Mouse (Mus musculus): ENCODE results near the gene Gm38394.
A peak's percentile ranks its signal among the peaks of the same experiment; 100 is the strongest.

The Gm38394 gene

DNA sequence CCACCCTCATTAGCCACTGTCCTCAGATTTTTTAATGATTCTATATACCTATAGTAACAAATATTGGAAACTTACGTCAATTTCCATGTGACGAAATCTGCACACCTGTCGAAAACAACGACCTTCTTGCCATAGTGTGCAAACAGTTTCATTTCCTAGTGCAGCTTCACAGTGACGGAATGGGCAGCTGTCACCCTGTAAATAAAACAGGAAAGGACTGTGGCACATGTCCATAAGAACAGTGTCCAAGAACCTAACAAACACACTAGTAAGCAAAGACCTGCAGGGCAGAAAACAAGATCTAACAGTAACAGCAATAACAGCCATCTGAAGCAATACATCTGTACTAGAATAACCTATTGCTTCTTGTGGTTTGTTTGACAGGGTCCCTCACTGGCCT, 15.5 kb downstream of the Gm38394 start:
- H3K36me3 ChIP-seq (ENCODE audit: control insufficient read depth, insufficient read depth, low read length, poor library complexity, severe bottlenecking) = peaks cover 6% of the 10 kb centered on the region
- DNase-seq (ENCODE audit: low read depth, low spot score) = no peak
- H3K27me3 ChIP-seq (ENCODE audit: control insufficient read depth, insufficient read depth, low read length, poor library complexity, severe bottlenecking) = no peaks in the 10 kb centered on the region

DNA sequence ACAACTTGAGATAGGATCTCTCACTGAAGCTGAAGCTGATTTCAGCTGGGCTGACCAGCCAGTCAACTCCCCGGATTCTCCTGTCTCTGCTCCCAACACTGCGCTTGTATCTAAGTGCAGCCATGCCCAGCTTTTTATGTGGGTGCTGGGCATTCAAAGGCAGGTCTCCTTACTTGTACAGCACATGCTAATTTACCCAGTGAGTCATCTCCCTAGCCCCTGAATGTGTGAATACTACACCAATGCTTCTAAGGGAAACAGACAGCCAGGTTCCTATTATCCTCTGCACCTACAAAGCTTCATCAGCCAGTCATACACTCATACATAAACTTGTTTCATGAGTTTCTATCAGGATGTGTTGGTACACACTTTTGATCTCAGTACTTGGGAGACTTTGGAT, 20.0 kb downstream of the Gm38394 start:
- H3K27me3 ChIP-seq (ENCODE audit: control insufficient read depth, insufficient read depth, low read length, poor library complexity, severe bottlenecking) = no peaks in the 10 kb centered on the region
- DNase-seq (ENCODE audit: low read depth, low spot score) = no peak
- H3K36me3 ChIP-seq (ENCODE audit: control insufficient read depth, insufficient read depth, low read length, poor library complexity, severe bottlenecking) = peaks cover 6% of the 10 kb centered on the region

DNA sequence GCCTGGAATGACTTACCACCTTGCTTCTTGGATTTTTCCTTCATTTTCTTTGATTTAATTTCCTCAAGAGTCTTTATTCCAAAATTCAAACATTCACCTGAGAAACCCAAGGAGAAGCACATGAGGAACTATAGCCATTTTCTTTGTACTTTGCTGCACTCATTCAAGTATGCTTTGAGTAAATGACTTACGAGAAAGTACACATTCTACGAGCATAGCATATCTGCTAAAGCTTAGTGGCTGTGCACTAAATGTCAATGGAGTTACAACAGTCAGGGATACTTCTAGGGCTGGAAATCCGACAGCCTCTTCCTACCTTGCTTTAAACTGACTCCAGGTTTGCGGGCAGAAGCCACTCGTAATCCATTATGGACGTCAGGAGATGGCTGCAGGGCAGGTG, 22.6 kb downstream of the Gm38394 start:
- no peaks in the 10 kb centered on the region for H3K27me3 ChIP-seq (ENCODE audit: control insufficient read depth, insufficient read depth, low read length, poor library complexity, severe bottlenecking)

GRCm38 (mm10) chr1:133632168-133632567, 28.9 kb downstream of the Gm38394 start:
- peaks cover 23% of the 10 kb centered on the region for H3K36me3 ChIP-seq (ENCODE audit: control insufficient read depth, insufficient read depth, low read length, poor library complexity, severe bottlenecking)
- peak; percentile 53 for DNase-seq (ENCODE audit: low read depth, low spot score)

More for the DNA sequence above, 22.6 kb downstream of the Gm38394 start:
- DNase-seq (ENCODE audit: low read depth, low spot score) = no peak
- H3K36me3 ChIP-seq (ENCODE audit: control insufficient read depth, insufficient read depth, low read length, poor library complexity, severe bottlenecking) = peaks cover 9% of the 10 kb centered on the region

GRCm38 (mm10) chr1:133625052-133625451, 36.1 kb downstream of the Gm38394 start:
- no peak for DNase-seq (ENCODE audit: low read depth, low spot score)
- Histone ChIP-seq H3K27me3 (ENCODE audit: control insufficient read depth, insufficient read depth, low read length, poor library complexity, severe bottlenecking) (no peaks in the 10 kb centered on the region), H3K36me3 (ENCODE audit: control insufficient read depth, insufficient read depth, low read length, poor library complexity, severe bottlenecking) (peaks cover 30% of the 10 kb centered on the region)

More at GRCm38 (mm10) chr1:133632168-133632567, 28.9 kb downstream of the Gm38394 start:
- no peaks in the 10 kb centered on the region for H3K27me3 ChIP-seq (ENCODE audit: control insufficient read depth, insufficient read depth, low read length, poor library complexity, severe bottlenecking)

DNA sequence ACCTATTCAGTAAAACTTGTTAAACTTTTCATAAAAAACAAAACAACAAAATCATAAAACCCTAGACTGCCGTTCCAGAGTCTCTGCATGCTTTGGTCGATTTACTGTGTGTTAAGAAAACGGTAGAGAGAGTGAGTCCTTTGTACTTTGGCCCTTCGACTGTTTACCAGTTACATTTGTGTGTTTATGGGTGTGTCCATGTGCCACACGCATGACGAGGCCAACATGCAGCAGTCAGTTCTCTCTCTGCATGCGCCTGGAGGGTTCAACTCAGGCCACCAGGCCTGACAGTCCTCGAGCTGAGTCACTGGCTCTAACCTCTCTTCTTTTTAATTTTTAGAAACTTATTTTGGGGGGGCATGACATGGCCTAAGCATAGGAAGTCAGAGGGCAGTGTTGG, 42.8 kb downstream of the Gm38394 start:
- no peaks in the 10 kb centered on the region for H3K27me3 ChIP-seq (ENCODE audit: control insufficient read depth, insufficient read depth, low read length, poor library complexity, severe bottlenecking)
- DNase-seq (ENCODE audit: low read depth, low spot score) = no peak
- H3K36me3 ChIP-seq (ENCODE audit: control insufficient read depth, insufficient read depth, low read length, poor library complexity, severe bottlenecking) = peaks cover 11% of the 10 kb centered on the region; the same call in 1 of the 2 replicates

DNA sequence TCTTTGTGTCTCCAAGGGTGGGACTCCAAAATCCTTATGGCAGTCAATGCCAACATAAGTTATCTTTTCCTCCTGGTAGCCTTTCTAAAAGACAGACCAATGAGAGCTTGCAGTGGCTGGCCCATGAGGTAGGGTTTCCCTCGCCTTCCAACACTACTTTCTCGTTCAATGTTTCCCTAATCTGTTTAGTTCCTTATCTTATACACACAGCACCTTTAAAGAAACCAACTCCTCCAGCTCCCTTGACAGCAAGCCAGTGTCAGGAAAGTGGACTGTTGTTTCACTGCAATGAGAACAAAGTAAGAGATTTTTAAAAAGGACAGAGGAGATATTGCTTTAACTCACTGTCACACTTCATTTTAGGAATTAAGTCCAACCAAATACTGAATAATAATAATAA, 43.2 kb downstream of the Gm38394 start:
- no peaks in the 10 kb centered on the region for H3K27me3 ChIP-seq (ENCODE audit: control insufficient read depth, insufficient read depth, low read length, poor library complexity, severe bottlenecking)
- H3K36me3 ChIP-seq (ENCODE audit: control insufficient read depth, insufficient read depth, low read length, poor library complexity, severe bottlenecking) = peaks cover 11% of the 10 kb centered on the region; the same call in 1 of the 2 replicates
- no peak for DNase-seq (ENCODE audit: low read depth, low spot score)

DNA sequence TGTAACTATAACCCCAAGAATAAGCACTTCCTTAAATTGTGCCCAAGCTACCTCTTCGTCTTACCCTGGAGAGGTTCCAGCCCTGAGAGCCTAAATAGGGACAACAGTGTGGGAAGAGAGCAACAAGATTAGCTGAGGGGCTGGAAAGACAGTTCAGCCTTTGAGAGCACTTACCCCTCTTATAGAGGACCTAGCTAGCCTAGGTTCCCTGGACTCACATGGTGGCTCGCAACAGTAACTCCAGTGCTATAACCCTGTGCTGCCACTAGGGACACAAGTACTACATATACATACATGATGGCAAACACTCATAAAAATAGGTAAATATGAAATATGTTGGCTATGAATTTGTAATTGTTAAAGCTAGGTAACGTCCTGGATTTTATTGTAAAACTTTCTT, 47.3 kb downstream of the Gm38394 start:
- H3K36me3 ChIP-seq (ENCODE audit: control insufficient read depth, insufficient read depth, low read length, poor library complexity, severe bottlenecking) = 0 out of 2 replicates have a peak, but pooled peaks cover 2% of the 10 kb centered on the region
- H3K27me3 ChIP-seq (ENCODE audit: control insufficient read depth, insufficient read depth, low read length, poor library complexity, severe bottlenecking) = no peaks in the 10 kb centered on the region
- peak; percentile 56 for DNase-seq (ENCODE audit: low read depth, low spot score)

DNA sequence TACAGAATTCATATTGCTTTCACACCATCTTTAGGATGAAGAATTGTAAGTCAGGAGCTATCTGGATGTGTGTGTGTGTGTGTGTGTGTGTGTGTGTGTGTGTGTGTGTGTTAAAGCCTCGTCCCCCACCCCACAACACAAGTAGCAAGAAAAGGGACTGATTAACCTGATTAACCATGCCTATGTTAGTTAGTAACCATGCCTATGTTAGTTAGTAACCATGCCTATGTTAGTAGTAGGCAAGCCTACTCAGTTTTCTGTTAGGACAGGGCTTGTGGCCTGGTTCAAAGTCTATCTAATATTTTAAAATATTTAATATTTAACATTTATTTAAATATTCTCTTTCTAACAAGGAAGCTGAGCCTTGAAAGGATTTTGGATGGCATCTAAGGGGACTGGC, 49.7 kb downstream of the Gm38394 start:
- no peaks in the 10 kb centered on the region for H3K27me3 ChIP-seq (ENCODE audit: control insufficient read depth, insufficient read depth, low read length, poor library complexity, severe bottlenecking)
- peaks cover 2% of the 10 kb centered on the region for H3K36me3 ChIP-seq (ENCODE audit: control insufficient read depth, insufficient read depth, low read length, poor library complexity, severe bottlenecking)
- no peak for DNase-seq (ENCODE audit: low read depth, low spot score)

- DNase-seq (ENCODE audit: low read depth, low spot score) = no peak
- Histone ChIP-seq H3K36me3 (ENCODE audit: control insufficient read depth, insufficient read depth, low read length, poor library complexity, severe bottlenecking) (peaks cover 7% of the 10 kb centered on the region), H3K27me3 (ENCODE audit: control insufficient read depth, insufficient read depth, low read length, poor library complexity, severe bottlenecking) (no peaks in the 10 kb centered on the region)
These were observed 50.5 kb downstream of the Gm38394 start for GRCm38 (mm10) chr1:133610601-133611000.

GRCm38 (mm10) chr1:133609771-133610502, 51.2 kb downstream of the Gm38394 start, which contains the start of gene Snrpe:
Gene Snrpe (minus strand): TSS chr1:133610291.
- Histone ChIP-seq H3K27me3 (ENCODE audit: control insufficient read depth, insufficient read depth, low read length, poor library complexity, severe bottlenecking) (no peaks in the 10 kb centered on the region), H3K36me3 (ENCODE audit: control insufficient read depth, insufficient read depth, low read length, poor library complexity, severe bottlenecking) (peaks cover 12% of the 10 kb centered on the region)
- peak; percentile 99 for DNase-seq (ENCODE audit: low read depth, low spot score)

DNA sequence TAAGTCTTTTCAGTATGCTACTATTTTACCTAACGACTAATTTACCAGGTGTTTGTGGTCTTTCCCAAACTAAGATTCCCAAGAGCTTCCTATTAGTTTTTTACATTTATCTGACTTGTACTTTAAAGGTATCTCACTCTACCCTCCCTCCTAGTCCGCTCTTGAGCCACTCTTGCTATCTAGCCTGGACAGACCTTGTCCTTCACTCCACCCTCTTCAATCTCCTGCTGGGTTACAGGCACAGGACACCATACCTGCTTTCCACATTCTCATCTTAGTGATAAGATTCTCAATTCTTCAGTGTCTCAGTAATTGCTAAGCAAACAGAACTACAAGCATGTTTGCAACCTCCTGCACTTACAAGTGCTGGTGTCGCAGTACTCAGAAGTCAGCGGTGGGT, 57.9 kb downstream of the Gm38394 start:
- no peak for DNase-seq (ENCODE audit: low read depth, low spot score)
- peaks cover 26% of the 10 kb centered on the region for H3K36me3 ChIP-seq (ENCODE audit: control insufficient read depth, insufficient read depth, low read length, poor library complexity, severe bottlenecking)
- H3K27me3 ChIP-seq (ENCODE audit: control insufficient read depth, insufficient read depth, low read length, poor library complexity, severe bottlenecking) = no peaks in the 10 kb centered on the region

DNA sequence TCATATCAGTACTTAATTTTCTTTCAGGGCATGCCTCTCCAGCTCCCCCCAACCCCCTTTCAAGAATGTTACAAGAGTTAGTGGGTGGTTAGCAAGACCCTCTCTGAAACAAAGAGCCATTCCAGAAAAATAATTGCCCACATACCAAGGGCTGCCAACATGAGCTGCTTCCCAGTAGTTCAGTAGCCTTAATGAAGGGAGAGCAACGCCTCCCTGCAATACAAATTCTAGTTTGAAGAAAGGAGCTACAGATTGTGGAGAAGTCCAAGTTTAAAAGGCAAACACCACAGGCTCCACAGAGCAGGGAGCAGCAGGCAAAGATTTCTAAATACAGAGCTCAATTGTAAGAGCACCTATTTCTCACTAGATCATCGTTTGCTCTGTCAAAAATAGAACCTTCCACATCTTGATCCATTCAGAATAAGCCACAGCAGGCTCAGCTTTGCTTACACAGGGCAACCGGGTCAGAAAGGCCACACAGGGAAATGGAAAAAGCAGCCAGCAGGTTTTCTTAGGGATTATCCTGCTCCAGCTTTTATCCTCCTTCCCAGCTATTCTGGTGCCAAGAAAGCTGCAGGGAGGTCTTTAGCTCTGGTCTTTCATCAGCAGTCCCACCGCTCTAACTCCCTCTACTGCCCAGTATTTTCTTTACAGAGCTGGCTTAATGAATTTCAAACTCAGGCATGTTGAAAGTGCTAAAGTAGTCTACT, 64.7 kb downstream of the Gm38394 start:
- Histone ChIP-seq H3K27me3 (ENCODE audit: control insufficient read depth, insufficient read depth, low read length, poor library complexity, severe bottlenecking) (no peaks in the 10 kb centered on the region), H3K36me3 (ENCODE audit: control insufficient read depth, insufficient read depth, low read length, poor library complexity, severe bottlenecking) (0 out of 2 replicates have a peak, but pooled peaks cover 2% of the 10 kb centered on the region)
- DNase-seq (ENCODE audit: low read depth, low spot score) = no peak

DNA sequence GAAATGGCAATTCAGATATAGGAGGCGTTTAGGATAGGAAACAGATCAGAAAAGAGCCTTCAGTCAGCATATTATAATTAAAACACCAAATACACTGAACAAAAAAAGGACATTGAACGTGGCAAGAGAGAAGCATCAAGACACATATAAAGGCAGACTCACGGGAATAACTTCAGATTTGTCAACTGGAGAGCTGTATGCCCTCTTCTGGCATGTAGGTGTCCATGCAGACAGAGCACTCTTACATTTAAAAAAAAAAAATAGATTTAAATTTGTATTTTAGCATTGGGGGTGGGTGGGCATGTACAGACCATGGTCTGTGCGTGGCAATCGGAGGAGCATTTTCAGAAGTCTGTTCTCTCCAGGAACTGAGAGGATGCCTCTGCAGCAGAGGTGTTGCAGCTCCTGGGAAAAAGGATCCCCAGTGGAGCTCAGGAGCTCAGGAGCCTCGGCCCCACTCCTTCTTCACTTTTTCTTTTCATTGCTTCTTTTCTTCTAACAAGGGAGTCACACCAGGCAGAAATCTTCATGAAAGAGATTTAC, 75.1 kb downstream of the Gm38394 start:
- no peak for DNase-seq (ENCODE audit: low read depth, low spot score)
- no peaks in the 10 kb centered on the region for H3K36me3 ChIP-seq (ENCODE audit: control insufficient read depth, insufficient read depth, low read length, poor library complexity, severe bottlenecking)
- H3K27me3 ChIP-seq (ENCODE audit: control insufficient read depth, insufficient read depth, low read length, poor library complexity, severe bottlenecking) = no peaks in the 10 kb centered on the region

GRCm38 (mm10) chr1:133571293-133571692, 89.8 kb downstream of the Gm38394 start:
- Histone ChIP-seq H3K27me3 (ENCODE audit: control insufficient read depth, insufficient read depth, low read length, poor library complexity, severe bottlenecking) (no peaks in the 10 kb centered on the region), H3K36me3 (ENCODE audit: control insufficient read depth, insufficient read depth, low read length, poor library complexity, severe bottlenecking) (no peaks in the 10 kb centered on the region)
- DNase-seq (ENCODE audit: low read depth, low spot score) = no peak
